Mouse (Mus musculus): ENCODE data around the gene Fnbp4.
"Not testable (repeated sequence)": the region's sequence is repeated elsewhere in the genome, so short reads cannot be mapped to it uniquely, and the experiment has no call there.

Gene Fnbp4

DNA sequence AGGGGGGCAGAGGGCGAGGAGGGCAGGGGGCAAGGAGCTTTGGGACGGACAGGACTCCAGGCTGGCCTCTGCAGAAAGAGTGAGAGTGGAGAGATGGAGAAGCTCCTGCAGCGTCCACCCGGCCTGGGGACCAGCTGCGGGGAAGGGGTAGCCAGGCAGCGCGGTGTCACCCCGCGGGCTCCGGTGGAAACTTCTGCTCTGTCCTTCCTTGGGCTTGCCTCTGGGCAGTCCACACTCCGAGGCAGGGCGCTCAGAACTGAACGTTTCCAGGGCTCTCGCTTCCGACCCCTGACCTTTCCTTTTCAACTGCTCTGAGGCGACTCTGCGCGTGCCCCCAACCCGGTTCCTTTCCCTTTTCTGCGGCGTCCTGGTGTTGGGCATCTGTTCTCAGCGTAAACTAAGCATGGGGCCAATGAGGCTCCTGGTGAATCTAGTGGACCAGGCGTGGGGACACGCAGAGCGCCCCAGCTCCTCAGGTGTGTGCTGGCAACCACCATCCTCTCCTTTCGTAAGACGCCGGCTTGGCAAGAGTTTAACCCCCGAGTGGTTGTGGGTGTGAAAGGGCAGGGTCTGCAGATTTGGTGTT, 37.8 kb downstream of the Fnbp4 start:
- no peak for DNase-seq (ENCODE audit: low spot score in 2 of 2)

GRCm38 (mm10) chr2:90788126-90788525, 43.0 kb downstream of the Fnbp4 start:
- DNase-seq (ENCODE audit: low spot score in 2 of 2): no peak

GRCm38 (mm10) chr2:90808241-90809126, 63.3 kb downstream of the Fnbp4 start:
- no peak for DNase-seq (ENCODE audit: low spot score in 2 of 2)

DNA sequence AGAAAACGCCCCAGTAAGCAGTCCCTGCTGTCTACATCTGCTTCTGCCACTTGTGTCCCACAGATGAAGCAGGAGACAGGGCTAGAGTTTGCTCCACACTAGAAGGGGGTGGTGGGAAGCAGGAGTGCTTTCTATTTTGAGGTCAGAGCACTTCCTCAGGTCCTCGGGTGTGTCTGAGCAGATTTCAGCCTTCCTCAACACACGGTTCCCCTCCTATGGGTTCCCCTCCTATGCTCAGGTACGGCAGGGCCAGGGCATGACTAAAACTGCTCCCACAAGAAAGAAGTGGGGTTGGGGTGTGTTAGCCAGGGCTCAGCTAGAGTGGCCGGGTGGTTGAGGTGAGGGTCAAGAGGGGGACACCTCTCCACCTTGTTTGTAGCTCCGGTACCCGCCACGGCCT, 65.6 kb downstream of the Fnbp4 start:
- no peak for DNase-seq (ENCODE audit: low spot score in 2 of 2)

- DNase-seq (ENCODE audit: low spot score in 2 of 2): no peak
Observed at GRCm38 (mm10) chr2:90815266-90815665, 70.1 kb downstream of the Fnbp4 start.

DNA sequence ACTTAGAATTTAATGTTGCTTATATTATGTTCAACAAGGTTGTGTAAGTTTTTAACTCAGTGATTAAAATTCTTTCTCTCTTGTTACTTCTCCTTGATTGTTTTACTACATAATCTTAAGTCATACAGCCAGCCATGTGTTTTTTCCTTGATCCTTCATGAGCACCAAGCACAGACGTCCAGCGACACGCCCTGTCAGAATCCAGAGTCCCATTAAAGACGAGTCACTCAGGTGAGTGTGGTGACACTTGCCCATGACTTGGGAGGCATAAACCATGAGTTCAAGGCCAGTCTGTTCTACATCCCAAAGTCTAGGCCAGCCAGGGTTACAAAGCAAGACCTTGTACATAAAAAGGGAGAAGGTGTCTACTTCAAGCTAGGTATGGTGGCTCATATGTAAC, 71.0 kb downstream of the Fnbp4 start:
- DNase-seq (ENCODE audit: low spot score in 2 of 2): no peak

GRCm38 (mm10) chr2:90818710-90819109, 73.5 kb downstream of the Fnbp4 start:
- DNase-seq (ENCODE audit: low spot score in 2 of 2): peak in 1 of 2 experiments; percentile 39

GRCm38 (mm10) chr2:90820894-90821293, 75.7 kb downstream of the Fnbp4 start:
- no peak for DNase-seq (ENCODE audit: low spot score in 2 of 2)

DNA sequence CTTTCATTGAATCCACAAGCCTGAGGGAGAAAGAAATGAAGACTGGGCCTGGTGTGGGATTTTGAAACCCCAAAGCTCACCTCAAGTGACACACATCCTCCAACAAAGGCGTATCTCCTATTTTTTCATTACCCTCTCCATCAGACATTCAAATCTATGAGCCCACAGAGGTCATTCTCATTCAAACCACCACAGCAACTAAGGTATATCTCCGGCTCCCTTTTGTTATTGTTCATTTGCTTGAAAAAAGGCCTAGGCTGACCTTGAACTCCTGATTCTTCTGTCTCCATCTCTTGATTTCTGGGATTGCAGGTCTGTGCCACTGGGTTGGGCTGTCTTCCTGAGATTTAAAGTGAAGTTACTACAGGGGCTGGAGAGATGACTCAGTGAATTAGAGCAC, 77.8 kb downstream of the Fnbp4 start:
- no peak for DNase-seq (ENCODE audit: low spot score in 2 of 2)

GRCm38 (mm10) chr2:90823781-90824180, 78.6 kb downstream of the Fnbp4 start:
- DNase-seq (ENCODE audit: low spot score in 2 of 2): no peak

- DNase-seq (ENCODE audit: low spot score in 2 of 2): not testable (repeated sequence)
Observed at GRCm38 (mm10) chr2:90824528-90824927, 79.4 kb downstream of the Fnbp4 start.

DNA sequence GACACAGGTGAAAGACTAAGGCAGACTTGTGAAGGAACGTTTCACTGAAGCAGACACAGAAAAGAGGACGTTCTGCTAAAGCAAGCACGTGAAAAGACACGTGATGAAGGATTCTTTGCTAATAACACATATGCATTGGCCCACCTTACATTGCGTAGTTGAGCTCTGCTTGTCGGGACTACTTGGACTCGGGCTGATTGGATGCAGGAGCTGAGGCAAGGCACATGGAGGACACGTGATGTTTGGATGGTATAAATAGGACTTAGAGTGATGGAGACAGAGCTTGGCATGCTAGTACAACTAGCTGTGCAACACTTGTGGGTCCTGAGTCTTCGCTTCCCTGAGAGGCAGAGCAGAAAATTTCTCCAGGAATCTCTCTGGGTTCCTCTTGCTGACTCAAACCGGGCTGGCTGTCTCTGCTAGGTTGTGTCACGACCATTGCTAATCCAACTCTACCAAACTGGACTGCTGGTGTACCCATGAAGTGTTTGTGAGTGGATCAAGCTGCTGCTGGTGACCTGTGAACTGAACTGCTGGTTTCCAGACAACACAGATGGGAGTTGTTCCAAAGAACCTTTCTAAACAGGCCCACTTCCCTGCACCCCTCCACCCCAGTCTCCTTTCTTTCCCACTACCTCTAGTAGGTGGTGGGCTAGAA, 80.5 kb downstream of the Fnbp4 start:
- DNase-seq (ENCODE audit: low spot score in 2 of 2): no peak

GRCm38 (mm10) chr2:90828739-90829138, 83.6 kb downstream of the Fnbp4 start:
- DNase-seq (ENCODE audit: low spot score in 2 of 2): no peak

All from right cerebral cortex, postnatal 36 days (tissue).